Mouse (Mus musculus) hindbrain, embryonic 13.5 days (tissue): ENCODE measurements around the gene Svopl. TPM values are rescaled to one million over a fixed set of nuclear protein-coding genes. Genes with fewer than 3 reads are reported as not detected.

Experiments
- ATAC-seq: fragments of 200-750 bp; cut with Nextera tagmentation; 2 replicates; pipeline ENCODE4 v1.8.0; 2017; ENCODE audit warnings: moderate TSS enrichment; ENCODE audit not compliant: low FRiP score
- H3K27ac ChIP-seq: fragments of 300-500 bp; sonication (generic); 2 replicates; pipeline ENCODE4 v1.5.1; 2015; ENCODE audit warnings: inconsistent platforms, mild to moderate bottlenecking, moderate library complexity
- H3K27me3 ChIP-seq: fragments of 300-500 bp; sonication (generic); 2 replicates; pipeline ENCODE4 v1.6.1; 2015; ENCODE audit warnings: mild to moderate bottlenecking, inconsistent platforms
- H3K36me3 ChIP-seq: fragments of 300-500 bp; sonication (generic); 2 replicates; pipeline ENCODE4 v1.6.1; 2015; ENCODE audit warnings: mild to moderate bottlenecking, inconsistent platforms
- H3K4me1 ChIP-seq: fragments of 300-500 bp; sonication (generic); replicated peaks from 2 replicates; pipeline ENCODE4 v1.6.1; 2015; ENCODE audit warnings: inconsistent platforms
- H3K4me2 ChIP-seq: fragments of 300-500 bp; sonication (generic); 2 replicates; pipeline ENCODE4 v1.6.1; 2015; ENCODE audit warnings: inconsistent platforms, mild to moderate bottlenecking, moderate library complexity
- H3K4me3 ChIP-seq: fragments of 300-500 bp; sonication (generic); 2 replicates; pipeline ENCODE4 v1.5.1; 2015; ENCODE audit warnings: mild to moderate bottlenecking, inconsistent platforms
- H3K9ac ChIP-seq: fragments of 300-500 bp; sonication (generic); 2 replicates; pipeline ENCODE4 v1.6.1; 2015; ENCODE audit warnings: mild to moderate bottlenecking, inconsistent platforms
- H3K9me3 ChIP-seq: fragments of 300-500 bp; sonication (generic); 2 replicates; pipeline ENCODE4 v1.6.1; 2016; ENCODE audit warnings: inconsistent platforms
- WGBS: fragments of 180-500 bp; shearing (Covaris S2); methylation state at CpG from one replicate; pipeline ENCODE4 v1.1.7; 2015; 5-methylcytosine and 5-hydroxymethylcytosine counted together
- polyA plus RNA-seq: library from polyadenylated mRNA; unstranded; fragments of >200 nt; fragmentation: Nextera tagmentation; extraction: Ambion mirVana; gene quantifications from 2 replicates; pipeline ENCODE4 v1.2.1, GENCODE M21; 2015

Svopl gene
- polyA plus RNA-seq, 1 experiment from 2014 or later = 3.1 TPM

- H3K4me3 ChIP-seq = no peak overlapping the region
- no peaks in the 10 kb centered on the region for H3K36me3 ChIP-seq
- 68% methylated on average over 3 of the region's 3 CpGs for WGBS
- H3K4me1 ChIP-seq = peaks cover 10% of the 10 kb centered on the region
- H3K27me3 ChIP-seq = no peaks in the 10 kb centered on the region
- H3K9ac ChIP-seq = no peak overlapping the region
- H3K9me3 ChIP-seq = no peaks in the 10 kb centered on the region
- H3K4me2 ChIP-seq = no peak overlapping the region
- no peak overlapping the region for H3K27ac ChIP-seq
- ATAC-seq = no peak
Observed at GRCm38 (mm10) chr6:38065122-38065500, 18.3 kb upstream of the Svopl start.

- no peaks in the 10 kb centered on the region for H3K9me3 ChIP-seq
- 75% methylated on average over 2 of the region's 2 CpGs for WGBS
- H3K36me3 ChIP-seq = no peaks in the 10 kb centered on the region
- no peak for ATAC-seq
- H3K4me1 ChIP-seq = peaks cover 10% of the 10 kb centered on the region
- H3K4me2 ChIP-seq = no peak overlapping the region
- H3K27me3 ChIP-seq = no peaks in the 10 kb centered on the region
- H3K27ac ChIP-seq = no peak overlapping the region
- H3K4me3 ChIP-seq = no peak overlapping the region
- no peak overlapping the region for H3K9ac ChIP-seq
Observed at GRCm38 (mm10) chr6:38064621-38065020, 17.8 kb upstream of the Svopl start.

- WGBS = 58% methylated on average over 5 of the region's 5 CpGs
- Histone ChIP-seq H3K4me2 (no peak overlapping the region), H3K4me3 (no peak overlapping the region), H3K9me3 (no peaks in the 10 kb centered on the region), H3K4me1 (no peaks in the 10 kb centered on the region), H3K27me3 (no peaks in the 10 kb centered on the region), H3K27ac (no peak overlapping the region), H3K9ac (no peak overlapping the region), H3K36me3 (no peaks in the 10 kb centered on the region)
- no peak for ATAC-seq
Observed at GRCm38 (mm10) chr6:38058805-38059204, 12.0 kb upstream of the Svopl start.

- WGBS = 89% methylated on average over 15 of the region's 15 CpGs
- Histone ChIP-seq H3K9me3 (no peaks in the 10 kb centered on the region), H3K36me3 (no peaks in the 10 kb centered on the region), H3K4me1 (no peaks in the 10 kb centered on the region), H3K27me3 (no peaks in the 10 kb centered on the region), H3K27ac (no peak overlapping the region), H3K4me3 (no peak overlapping the region), H3K9ac (no peak overlapping the region), H3K4me2 (no peak overlapping the region)
- no peak for ATAC-seq
Observed at GRCm38 (mm10) chr6:38055471-38056330, 8.9 kb upstream of the Svopl start.

GRCm38 (mm10) chr6:38049601-38050000 is 2.8 kb upstream of the Svopl start:
- H3K4me3 ChIP-seq = no peak overlapping the region
- no peaks in the 10 kb centered on the region for H3K9me3 ChIP-seq
- H3K36me3 ChIP-seq = no peaks in the 10 kb centered on the region
- no peaks in the 10 kb centered on the region for H3K27me3 ChIP-seq
- H3K4me1 ChIP-seq = no peaks in the 10 kb centered on the region
- 95% methylated on average over 6 of the region's 6 CpGs for WGBS
- 0 out of 2 replicates have a peak overlapping the region, but pooled peaks have one; percentile 32 for H3K27ac ChIP-seq
- ATAC-seq = no peak
- no peak overlapping the region for H3K4me2 ChIP-seq
- no peak overlapping the region for H3K9ac ChIP-seq

- Histone ChIP-seq H3K27ac (0 out of 2 replicates have a peak overlapping the region, but pooled peaks have one; percentile 32), H3K27me3 (no peaks in the 10 kb centered on the region), H3K9ac (no peak overlapping the region), H3K9me3 (no peaks in the 10 kb centered on the region), H3K4me3 (no peak overlapping the region), H3K4me2 (no peak overlapping the region), H3K4me1 (no peaks in the 10 kb centered on the region), H3K36me3 (no peaks in the 10 kb centered on the region)
- ATAC-seq = no peak
- 62% methylated on average over 6 of the region's 6 CpGs for WGBS
Observed at GRCm38 (mm10) chr6:38048800-38049561, 2.2 kb upstream of the Svopl start.

GRCm38 (mm10) chr6:38048003-38048402 is 1.2 kb upstream of the Svopl start:
- Histone ChIP-seq H3K9ac (no peak overlapping the region), H3K4me1 (no peaks in the 10 kb centered on the region), H3K36me3 (no peaks in the 10 kb centered on the region), H3K4me3 (no peak overlapping the region), H3K27ac (no peak overlapping the region), H3K27me3 (no peaks in the 10 kb centered on the region), H3K9me3 (no peaks in the 10 kb centered on the region), H3K4me2 (no peak overlapping the region)
- 81% methylated on average over 4 of the region's 4 CpGs for WGBS
- no peak for ATAC-seq

GRCm38 (mm10) chr6:38032801-38033566 is 13.8 kb downstream of the Svopl start:
- Histone ChIP-seq H3K9me3 (no peaks in the 10 kb centered on the region), H3K36me3 (no peaks in the 10 kb centered on the region), H3K4me1 (peaks cover 9% of the 10 kb centered on the region), H3K4me2 (no peak overlapping the region), H3K27me3 (no peaks in the 10 kb centered on the region), H3K27ac (no peak overlapping the region), H3K9ac (no peak overlapping the region), H3K4me3 (no peak overlapping the region)
- no peak for ATAC-seq
- WGBS = 67% methylated on average over 5 of the region's 5 CpGs

- no peak for ATAC-seq
- no peaks in the 10 kb centered on the region for H3K9me3 ChIP-seq
- WGBS = 63% methylated on average over 7 of the region's 7 CpGs
- H3K27ac ChIP-seq = peak overlapping the region; percentile 6; the same call in 1 of the 2 replicates
- H3K9ac ChIP-seq = no peak overlapping the region
- H3K36me3 ChIP-seq = no peaks in the 10 kb centered on the region
- no peaks in the 10 kb centered on the region for H3K27me3 ChIP-seq
- H3K4me1 ChIP-seq = peaks cover 9% of the 10 kb centered on the region
- H3K4me3 ChIP-seq = no peak overlapping the region
- no peak overlapping the region for H3K4me2 ChIP-seq
Observed at GRCm38 (mm10) chr6:38031924-38032540, 14.8 kb downstream of the Svopl start.

GRCm38 (mm10) chr6:38028205-38028604 is 18.6 kb downstream of the Svopl start:
- ATAC-seq = no peak
- 65% methylated on average over 2 of the region's 2 CpGs for WGBS
- Histone ChIP-seq H3K9ac (no peak overlapping the region), H3K4me2 (no peak overlapping the region), H3K27ac (no peak overlapping the region), H3K9me3 (no peaks in the 10 kb centered on the region), H3K27me3 (no peaks in the 10 kb centered on the region), H3K36me3 (no peaks in the 10 kb centered on the region), H3K4me1 (peaks cover 15% of the 10 kb centered on the region), H3K4me3 (no peak overlapping the region)

GRCm38 (mm10) chr6:38027771-38028170 is 19.0 kb downstream of the Svopl start:
- no peaks in the 10 kb centered on the region for H3K27me3 ChIP-seq
- no peak for ATAC-seq
- no peak overlapping the region for H3K27ac ChIP-seq
- H3K4me3 ChIP-seq = no peak overlapping the region
- H3K36me3 ChIP-seq = no peaks in the 10 kb centered on the region
- no peak overlapping the region for H3K9ac ChIP-seq
- 61% methylated on average over 1 of the region's 1 CpGs for WGBS
- no peaks in the 10 kb centered on the region for H3K9me3 ChIP-seq
- H3K4me1 ChIP-seq = peaks cover 15% of the 10 kb centered on the region
- H3K4me2 ChIP-seq = no peak overlapping the region

- H3K9me3 ChIP-seq = no peaks in the 10 kb centered on the region
- no peaks in the 10 kb centered on the region for H3K27me3 ChIP-seq
- WGBS = 52% methylated on average over 7 of the region's 7 CpGs
- ATAC-seq = no peak
- no peak overlapping the region for H3K4me3 ChIP-seq
- H3K27ac ChIP-seq = no peak overlapping the region
- no peaks in the 10 kb centered on the region for H3K36me3 ChIP-seq
- H3K9ac ChIP-seq = no peak overlapping the region
- H3K4me1 ChIP-seq = 0 out of 2 replicates have a peak, but pooled peaks cover 6% of the 10 kb centered on the region
- H3K4me2 ChIP-seq = no peak overlapping the region
Observed at GRCm38 (mm10) chr6:38023284-38023683, 23.5 kb downstream of the Svopl start.
